Mouse (Mus musculus): ENCODE data around the gene Glrx3.
"Not testable (repeated sequence)": the region's sequence is repeated elsewhere in the genome, so short reads cannot be mapped to it uniquely, and the experiment has no call there.

Glrx3 gene

DNA sequence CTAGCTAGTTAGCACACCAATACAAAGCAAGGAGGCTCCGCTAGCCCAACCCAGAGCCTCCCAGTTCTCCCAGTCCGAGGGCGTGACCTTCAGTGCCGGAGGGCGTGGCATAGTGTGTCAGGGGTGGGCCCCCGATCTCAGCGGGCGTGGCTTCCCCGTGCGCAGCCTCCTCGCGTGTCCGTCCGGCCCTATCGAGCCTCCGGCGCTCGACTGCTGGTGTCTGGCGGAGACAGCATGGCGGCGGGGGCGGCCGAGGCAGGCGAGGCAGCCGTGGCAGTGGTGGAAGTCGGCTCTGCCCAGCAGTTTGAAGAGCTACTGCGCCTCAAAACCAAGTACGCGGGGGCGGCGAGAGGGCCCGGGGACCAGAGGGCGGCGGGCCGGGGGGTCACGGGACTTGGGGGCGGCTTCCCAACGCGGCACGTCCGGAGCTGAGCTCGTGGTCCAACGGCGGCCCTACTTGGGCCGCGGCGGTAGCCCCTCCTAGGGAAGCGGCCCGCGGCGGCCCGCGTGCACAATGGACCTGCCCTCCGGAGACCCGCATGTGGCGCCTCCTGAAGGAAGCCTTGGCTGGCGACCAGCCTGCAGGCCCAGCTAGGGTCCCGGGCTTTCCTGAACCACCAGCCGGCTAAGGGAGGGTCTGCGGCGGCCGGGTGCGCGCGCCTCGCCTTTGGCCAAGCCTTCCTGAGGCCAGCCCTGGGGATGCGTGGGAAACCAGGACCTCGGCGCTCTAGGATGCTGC, at the start of gene Glrx3:
TSS of gene Glrx3 (plus strand) at position 175 of the 739 bp plus-strand sequence.
- peak; percentile 95 for DNase-seq (ENCODE audit: extremely low read depth, insufficient read length, low spot score)

DNA sequence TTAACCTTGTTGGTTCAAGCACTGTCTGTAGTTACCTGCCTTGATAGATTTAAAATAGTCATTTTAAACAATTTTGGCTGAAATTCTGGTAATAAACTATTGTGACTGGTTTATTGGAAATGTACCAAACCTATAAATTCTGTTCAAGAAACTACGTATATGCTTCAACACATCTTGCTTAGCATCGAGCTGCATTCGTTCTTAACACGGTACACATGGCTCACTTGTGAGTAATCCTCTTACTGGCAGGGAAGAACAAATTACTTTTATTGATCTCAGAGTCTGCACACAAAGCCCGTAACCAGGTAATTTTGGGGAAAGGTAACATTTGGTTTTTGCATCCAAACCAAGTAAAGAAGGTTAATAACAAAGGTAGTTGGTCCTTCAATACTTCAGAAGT, 49.6 kb upstream of the Glrx3 start:
- no peak for DNase-seq (ENCODE audit: extremely low read depth, insufficient read length, low spot score)

DNA sequence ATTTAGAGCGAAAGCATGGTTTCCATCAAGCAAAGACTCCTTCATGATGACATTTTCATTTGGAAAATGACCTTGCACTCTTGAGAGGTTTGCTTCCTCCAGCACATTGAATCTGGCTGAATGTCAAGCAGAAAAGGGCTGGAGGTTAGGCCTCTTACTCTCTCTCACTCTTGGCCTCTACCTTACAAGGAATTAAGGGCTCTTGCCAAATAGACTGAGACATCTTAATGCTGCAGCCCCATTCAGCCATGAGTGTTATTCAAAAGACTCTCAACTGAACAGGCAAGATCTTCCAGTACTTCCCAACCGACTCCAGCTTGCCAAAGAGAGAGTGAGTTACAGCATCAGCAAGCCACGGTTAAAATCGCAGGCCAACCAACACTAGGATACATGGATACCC, 42.0 kb upstream of the Glrx3 start:
- no peak for DNase-seq (ENCODE audit: extremely low read depth, insufficient read length, low spot score)

DNA sequence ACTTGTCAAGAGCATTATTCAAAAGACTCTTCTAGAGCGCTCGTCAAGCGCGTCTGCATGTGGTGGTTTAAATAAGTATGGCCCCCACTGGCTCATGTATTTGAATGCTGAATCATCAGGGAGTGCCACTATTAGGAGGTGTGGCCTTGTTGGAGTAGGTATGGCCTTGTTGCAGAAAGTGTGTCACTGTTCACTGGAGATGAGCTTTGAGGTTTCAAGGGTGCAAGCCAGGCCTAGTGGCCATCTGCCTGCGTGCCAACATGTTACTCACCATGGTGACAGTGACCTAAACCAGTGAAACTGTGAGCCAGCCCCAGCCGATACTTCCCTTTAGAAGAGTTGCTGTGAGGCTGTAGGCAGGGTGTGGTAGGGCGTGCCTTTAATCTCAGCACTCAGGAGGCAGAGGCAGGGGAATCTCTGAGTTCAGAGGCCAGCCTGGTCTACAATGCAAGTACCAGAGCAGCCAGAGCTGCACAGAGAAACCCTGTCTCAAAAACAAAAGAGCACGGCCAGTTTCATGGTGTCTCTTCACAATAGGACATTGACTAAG, 40.0 kb upstream of the Glrx3 start:
- peak; percentile 61 for DNase-seq (ENCODE audit: extremely low read depth, insufficient read length, low spot score)

DNA sequence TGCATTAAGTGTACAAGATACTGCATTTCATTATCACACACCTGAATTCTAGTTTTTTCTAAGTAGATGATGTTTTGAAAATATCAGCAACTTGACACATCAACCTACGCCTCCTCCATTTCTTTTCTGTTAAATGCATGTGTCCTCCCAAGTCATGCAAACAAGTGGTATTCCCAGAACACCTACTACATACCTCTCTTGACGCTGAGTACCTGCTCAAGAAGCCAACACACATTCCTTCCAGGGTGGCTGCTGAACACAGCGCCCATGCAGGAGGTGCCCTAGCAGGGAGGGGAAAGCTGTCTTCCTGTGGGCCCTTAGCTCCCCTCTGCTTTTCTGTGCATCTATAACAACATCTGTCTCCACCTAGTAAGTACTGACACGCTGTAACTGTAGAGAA, 38.4 kb upstream of the Glrx3 start:
- DNase-seq (ENCODE audit: extremely low read depth, insufficient read length, low spot score): no peak

DNA sequence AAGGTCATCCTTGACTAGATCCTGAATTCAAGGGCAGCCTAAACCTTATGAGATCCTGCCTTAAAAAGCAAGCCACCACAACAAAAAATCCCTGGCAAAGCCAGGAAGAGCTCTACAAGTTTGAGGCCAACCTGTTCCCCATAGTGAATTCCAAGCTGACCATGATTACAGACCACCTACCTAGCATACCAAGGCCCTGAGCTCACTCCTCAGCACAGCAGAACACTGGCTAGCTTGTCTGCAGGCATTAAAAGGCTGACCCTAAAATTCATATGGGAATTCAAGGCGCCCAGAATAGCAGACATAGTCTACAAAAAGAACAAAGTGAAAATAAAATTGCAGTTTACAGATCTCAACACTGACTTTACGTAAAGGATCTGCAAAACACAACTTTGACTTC, 33.3 kb upstream of the Glrx3 start:
- no peak for DNase-seq (ENCODE audit: extremely low read depth, insufficient read length, low spot score)

DNA sequence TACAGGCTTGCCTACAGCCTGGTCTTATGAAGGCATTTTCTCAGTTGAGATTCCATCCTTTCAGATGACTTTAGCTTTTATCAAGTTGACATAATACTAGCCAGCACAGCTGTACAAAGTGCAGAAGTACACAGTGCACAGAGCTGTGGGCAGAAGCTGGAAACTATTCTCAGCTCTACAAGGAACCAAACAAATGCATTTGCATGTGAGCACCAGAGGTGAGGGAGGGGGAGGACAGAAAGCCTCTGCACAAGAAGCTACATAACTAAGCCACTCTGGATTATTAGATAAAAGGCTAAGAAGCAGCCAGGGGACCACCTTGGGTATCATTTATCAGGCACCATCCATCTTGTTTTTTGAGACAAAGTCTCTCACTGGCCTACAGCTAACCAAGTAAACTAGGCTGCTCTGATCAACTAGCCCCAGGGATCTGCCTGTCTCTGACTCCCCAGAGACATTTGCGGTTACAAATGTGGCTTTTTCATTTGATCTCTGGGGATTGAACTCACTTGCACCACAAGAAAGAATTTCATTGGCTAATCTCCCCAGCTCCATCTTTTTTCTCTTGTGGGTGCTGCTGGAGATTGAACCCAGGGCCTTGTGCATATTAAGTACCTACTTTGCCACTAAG, 29.9 kb upstream of the Glrx3 start:
- no peak for DNase-seq (ENCODE audit: extremely low read depth, insufficient read length, low spot score)

DNA sequence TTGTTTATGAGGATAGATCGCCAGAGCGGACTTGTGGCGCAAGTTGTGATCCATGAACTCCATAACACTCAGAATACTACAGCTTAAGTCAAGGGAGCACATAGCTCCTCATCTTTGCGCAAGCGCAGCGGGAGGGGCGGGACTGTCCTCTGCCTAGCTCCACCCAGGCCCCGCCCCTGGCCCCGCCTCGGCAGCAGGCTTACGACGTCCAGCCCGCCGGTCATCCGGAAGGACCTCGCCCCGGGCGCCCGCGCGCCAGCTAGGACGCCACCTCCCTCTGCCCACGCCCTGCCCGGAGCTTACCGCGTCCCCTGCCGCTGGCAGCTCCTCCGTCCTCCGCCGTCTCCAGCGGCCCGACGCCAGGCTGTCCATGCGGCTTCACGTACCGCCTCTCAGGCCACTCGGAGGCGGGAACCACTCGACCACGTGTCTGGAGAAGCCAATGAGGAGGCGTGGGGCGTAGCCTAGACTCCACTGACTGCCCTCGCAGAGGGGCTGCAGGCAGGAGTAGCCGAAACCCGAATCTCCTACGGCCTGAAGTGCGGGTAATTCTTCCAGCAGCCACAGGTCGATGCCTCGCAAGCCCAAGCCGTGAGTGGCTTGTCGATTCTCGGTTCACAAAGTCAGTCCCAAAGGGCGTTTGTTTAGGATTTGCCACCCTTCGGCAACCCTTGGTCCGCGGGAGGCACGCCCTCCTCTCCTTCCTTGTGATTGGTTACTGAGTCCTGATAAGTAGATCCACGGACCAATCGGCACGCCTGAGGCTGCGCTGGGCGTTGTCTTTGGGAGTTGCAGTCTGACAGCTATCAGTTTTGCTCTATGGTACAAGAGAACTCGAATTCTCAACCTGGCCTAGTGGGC, 26.8 kb upstream of the Glrx3 start, which contains the start of gene 9430038I01Rik:
TSS of gene 9430038I01Rik (minus strand) at position 426 of the 861 bp plus-strand sequence.
- DNase-seq (ENCODE audit: extremely low read depth, insufficient read length, low spot score): peak; percentile 98

DNA sequence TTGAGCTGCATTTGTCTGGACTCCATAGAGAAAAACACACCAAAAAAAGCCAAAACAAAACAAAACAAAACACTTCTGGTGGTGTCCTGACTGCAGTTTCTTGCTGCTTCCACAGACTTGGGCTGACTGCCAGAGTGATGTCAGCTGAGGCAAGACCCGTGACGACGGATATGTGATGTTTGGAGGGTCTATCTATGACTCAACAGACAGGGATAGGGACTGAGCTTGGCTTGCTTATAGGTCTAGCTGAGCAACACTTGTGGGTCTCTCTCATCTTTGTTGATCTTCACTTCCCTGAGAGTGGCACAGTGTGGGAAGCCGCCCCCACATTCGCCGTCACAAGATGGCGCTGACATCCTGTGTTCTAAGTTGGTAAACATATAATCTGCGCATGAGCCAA, 22.7 kb upstream of the Glrx3 start:
- DNase-seq (ENCODE audit: extremely low read depth, insufficient read length, low spot score): no peak

DNA sequence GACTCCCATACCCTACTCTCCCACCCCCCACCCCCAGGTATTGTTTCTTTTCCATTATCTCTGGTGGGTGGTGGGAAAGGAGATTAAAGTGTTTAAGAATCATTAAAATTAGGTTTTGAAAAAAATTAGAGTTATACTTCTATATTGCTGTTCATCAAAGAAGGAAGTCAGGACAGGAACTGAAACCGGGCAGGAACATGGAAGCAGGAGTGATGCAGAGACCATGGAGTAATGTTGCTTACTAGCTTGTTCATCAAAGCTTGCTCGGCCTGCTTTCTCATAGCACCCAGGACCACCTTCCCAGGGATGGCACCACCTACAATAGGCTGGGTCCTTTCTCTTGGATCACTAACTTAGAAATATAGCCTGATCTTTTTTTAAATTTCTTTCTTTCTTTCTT, 16.9 kb upstream of the Glrx3 start:
- no peak for DNase-seq (ENCODE audit: extremely low read depth, insufficient read length, low spot score)

DNA sequence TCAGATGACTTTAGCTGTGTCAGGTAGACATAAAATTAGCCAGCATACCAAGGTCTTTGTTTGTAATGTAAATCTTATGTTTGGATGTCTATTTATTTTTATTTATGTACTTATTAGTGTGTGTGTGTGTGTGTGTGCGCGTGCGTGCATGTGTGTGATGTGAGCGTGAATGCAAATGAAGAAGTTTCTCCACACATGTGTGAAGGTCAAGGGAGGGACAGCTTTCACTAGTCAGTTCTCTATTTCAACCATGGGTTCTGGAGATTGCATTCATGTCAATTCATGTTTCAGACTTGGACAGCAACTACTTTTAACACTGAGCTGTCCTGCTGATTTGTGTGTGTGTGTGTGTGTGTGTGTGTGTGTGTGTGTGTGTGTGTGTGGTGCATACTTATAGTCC, 16.2 kb upstream of the Glrx3 start:
- DNase-seq (ENCODE audit: extremely low read depth, insufficient read length, low spot score): no peak

DNA sequence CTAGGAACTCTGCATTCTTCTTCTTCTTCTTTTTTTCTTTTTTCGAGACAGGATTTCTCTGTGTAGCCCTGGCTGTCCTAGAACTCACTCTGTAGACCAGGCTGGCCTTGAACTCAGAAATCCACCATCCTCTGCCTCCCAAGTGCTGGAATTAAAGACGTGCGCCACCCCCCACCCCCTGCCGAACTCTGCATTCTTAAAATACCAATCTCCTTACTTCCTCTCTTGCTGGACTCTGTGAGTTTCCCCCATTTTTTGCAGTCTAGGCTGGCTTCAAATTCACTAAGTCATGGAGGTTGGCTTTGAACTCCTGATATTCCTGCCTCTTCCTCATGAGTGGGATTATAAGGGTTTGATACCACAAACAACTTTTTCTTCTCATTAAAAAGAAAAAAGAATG, 10.7 kb upstream of the Glrx3 start:
- DNase-seq (ENCODE audit: extremely low read depth, insufficient read length, low spot score): peak; percentile 34

DNA sequence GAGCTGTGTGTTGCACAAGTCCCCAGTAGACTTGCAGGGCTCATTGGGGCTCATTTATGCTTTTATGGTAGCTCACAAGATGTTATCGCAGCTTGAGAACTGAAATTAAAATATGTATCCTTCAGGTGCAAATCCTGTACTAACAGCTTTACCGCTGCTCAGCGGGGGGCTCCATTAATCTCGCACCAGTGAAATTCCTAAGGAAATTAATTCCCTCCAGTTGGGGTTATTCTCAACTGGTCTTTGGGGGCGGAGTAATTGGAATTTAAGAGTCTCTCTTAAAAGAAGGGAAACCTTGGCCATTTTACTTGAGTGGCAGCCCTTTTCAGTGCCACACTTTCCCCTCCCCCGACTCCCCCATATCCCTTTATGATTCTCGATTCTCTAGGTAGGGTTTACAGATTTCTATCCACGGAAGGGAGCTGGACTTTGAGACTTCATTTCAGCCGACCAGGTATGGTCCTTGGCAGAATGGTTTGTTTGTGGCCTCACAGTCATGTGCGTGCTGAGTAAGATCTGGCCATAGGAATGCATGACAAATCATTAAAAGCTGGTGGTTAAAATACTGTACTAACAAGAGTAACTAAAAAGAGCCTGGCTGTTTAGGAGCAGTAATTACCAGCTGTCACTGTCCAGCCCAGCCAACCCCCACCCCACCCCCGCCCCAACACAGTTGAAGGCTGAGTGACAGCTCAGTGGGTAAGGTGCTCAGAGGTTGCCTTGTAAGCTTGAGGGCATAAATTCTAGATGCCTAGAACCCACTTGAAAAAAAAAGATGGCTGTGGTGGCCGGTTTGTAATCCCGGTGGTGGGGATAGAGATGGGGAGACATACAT, 5.4 kb upstream of the Glrx3 start:
- DNase-seq (ENCODE audit: extremely low read depth, insufficient read length, low spot score): peak; percentile 66

DNA sequence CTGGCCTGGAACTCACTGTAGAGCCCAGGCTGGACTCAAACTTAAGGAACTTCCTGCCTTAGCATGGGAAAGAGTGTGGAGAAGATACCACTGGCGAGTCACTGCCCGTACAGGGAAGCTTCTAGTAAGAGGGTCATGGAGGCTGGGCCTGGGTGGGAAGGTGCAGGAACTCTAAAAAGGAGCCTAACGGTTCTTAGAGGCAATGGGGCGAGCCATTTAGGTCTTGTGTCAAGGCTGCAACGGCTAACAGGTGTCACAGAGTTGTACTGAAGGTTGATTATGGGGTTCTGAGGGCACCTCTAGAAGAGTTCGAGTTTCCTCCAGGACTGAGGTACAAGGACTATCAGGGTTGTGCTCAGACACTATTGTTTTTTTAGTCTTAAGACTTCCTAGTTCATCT, 513 bp upstream of the Glrx3 start:
- no peak for DNase-seq (ENCODE audit: extremely low read depth, insufficient read length, low spot score)

DNA sequence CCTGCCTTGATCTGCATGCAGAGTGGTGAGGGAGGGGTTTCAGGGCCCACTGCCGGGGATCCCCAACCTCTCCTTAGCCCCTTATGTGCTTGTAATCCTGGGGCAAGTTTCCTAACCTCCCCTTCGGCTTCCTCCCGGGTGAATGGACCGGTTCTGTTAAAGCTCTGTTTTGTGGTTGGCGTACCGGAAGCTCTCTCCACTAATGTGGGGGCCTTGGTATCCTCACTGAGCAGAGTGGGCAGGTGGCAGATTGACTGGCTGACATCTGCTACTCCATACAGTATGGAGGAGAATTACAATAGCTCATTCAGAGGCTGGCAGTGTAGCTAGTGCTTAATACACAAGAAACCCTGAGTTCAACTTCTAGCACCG, 751 bp downstream of the Glrx3 start:
- no peak for DNase-seq (ENCODE audit: extremely low read depth, insufficient read length, low spot score)

DNA sequence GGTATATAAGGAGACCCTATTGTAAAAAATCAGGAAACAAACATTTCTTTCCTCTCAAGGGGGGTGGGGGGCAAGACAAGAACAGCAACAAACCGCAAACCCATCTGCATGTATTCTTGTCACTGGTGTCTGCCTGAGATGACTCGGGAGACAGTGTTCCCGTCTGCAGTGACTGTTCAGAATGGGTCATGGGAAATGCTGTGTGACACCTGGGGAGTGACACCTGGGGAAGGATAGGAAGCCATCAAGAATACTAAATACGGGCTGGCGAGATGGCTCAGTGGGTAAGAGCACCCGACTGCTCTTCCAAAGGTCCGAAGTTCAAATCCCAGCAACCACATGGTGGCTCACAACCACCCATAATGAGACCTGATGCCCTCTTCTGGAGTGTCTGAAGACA, 1.5 kb downstream of the Glrx3 start:
- not testable (repeated sequence) for DNase-seq (ENCODE audit: extremely low read depth, insufficient read length, low spot score)

DNA sequence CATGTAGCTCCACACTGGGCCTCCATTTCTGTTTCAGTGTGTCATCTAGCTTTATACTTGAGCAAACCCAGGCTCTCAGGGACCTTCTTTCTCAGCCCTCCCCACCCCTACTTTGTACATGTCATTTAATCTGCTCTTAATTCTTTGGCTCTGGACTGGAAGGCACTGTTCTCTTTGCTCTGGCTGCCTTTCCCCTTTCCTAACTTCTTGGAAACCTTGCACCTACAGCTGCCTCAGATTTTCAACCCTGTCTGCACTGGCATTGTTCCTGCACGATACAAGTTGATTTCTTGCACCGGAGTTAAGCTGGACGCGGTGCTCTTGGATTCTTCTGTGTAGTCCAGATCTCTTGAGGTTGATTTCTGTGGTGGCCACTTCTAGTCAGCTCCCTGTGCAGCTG, 5.5 kb downstream of the Glrx3 start:
- DNase-seq (ENCODE audit: extremely low read depth, insufficient read length, low spot score): no peak

DNA sequence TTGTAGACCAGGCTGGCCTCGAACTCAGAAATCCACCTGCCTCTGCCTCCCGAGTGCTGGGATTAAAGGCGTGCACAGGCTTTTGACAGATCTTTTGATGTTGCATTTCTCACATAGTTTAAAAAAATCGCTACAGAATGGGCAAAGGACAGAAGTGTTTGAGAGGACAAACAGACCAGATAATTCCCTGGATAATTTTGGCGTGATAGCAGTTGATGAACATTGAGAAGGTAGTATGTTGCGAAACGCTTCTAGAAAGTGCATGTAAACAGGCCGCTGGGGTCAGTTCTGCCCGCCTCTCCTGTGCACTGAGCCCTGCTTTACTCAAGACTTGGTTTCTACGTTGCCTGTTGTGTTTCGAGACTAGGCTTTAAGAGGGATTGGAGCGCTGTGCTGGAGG, 7.9 kb downstream of the Glrx3 start:
- no peak for DNase-seq (ENCODE audit: extremely low read depth, insufficient read length, low spot score)

DNA sequence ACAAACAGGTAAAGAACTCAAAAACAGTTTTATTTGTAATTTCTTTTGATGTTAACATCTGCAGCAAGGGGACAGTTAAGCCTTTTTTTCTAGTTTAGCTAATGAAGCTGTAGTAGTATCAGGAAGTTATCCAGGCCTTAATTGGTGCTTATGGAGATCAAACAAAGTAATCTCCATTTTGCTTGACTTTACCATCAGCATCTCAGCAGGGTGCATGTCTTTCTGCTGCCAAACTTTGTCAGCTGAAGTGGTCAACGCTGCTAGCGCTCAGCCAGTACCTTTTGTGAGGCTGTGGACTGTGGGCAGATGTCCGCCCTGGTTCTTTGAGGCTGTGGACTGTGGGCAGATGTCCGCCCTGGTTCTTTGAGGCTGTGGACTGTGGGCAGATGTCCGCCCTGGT, 24.0 kb downstream of the Glrx3 start:
- no peak for DNase-seq (ENCODE audit: extremely low read depth, insufficient read length, low spot score)

DNA sequence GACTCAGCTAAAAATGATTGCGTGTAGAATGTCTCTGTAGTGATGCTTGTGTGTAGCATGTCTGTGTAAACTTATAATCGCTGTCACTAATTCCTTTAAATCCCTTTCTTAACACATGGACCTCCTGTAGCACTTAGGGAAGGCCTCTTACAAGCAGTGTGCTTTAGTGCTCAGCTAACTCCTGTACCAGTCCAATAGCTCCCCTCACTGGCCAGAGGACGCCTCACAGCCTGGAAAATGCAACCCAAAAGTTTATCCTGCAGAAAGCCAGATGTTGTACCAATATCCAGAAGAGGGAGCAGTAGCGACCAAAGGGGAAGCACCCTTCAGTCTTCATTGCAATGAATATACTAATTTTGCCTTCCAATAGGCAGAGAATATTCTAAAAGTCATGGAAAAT, 30.8 kb downstream of the Glrx3 start:
- DNase-seq (ENCODE audit: extremely low read depth, insufficient read length, low spot score): peak; percentile 16

Data from 3134 (cell line).